Mouse (Mus musculus) urinary bladder, postnatal 10 days (tissue): ENCODE results near the gene Wdr70.

ENCODE experiments used
- DNase-seq: peaks from one replicate; pipeline ENCODE4 v3.0.0; 2022; ENCODE audit warnings: low spot score

The Wdr70 gene

GRCm38 (mm10) chr15:8030643-8031042, 68.4 kb downstream of the Wdr70 start:
- no peak for DNase-seq

GRCm38 (mm10) chr15:8027503-8027902, 71.5 kb downstream of the Wdr70 start:
- DNase-seq, result no peak

- no peak for DNase-seq
Observed at GRCm38 (mm10) chr15:8011418-8011817, 87.6 kb downstream of the Wdr70 start.

- DNase-seq, result no peak
Observed at GRCm38 (mm10) chr15:8007413-8007812, 91.6 kb downstream of the Wdr70 start.

- DNase-seq, result no peak
Observed at GRCm38 (mm10) chr15:8006056-8006455, 93.0 kb downstream of the Wdr70 start.

DNA sequence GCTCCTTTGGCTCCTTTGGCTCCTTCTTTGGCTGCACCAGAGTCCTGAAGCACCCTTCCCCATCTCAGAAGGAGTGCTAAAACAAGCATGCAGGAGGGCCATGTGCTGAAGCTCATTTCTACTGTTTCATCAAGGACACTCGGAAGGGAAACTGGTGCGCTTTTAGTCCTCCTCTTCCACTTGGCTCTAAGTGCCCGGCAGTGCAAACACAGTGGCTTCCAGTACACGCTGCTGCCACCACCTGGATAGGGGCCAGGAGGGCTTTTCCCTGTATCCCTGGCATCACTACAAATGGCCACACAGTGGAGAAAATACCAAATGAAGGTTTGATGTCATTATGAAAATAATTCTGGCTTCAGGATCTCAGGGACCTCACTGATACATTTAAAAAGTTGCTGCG, 93.5 kb downstream of the Wdr70 start:
- no peak for DNase-seq

DNA sequence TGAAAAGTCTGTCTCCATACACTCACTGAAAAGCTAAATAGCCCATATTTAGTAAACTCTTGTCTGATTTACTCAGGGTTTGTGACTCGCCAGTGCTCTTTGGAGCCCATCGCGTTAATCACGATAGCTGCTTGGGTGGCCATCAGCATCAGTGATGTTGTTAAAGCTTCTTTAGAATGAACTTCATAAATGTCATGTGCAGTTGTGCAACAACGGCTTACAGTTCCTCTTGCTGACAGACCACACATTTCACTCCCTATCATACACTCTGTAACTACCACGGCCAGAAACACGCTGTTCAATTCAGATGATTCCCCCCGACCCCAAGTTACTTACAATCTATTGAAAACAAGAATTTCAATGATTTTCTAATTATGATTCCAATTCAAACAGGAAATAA, 95.2 kb downstream of the Wdr70 start:
- no peak for DNase-seq

DNA sequence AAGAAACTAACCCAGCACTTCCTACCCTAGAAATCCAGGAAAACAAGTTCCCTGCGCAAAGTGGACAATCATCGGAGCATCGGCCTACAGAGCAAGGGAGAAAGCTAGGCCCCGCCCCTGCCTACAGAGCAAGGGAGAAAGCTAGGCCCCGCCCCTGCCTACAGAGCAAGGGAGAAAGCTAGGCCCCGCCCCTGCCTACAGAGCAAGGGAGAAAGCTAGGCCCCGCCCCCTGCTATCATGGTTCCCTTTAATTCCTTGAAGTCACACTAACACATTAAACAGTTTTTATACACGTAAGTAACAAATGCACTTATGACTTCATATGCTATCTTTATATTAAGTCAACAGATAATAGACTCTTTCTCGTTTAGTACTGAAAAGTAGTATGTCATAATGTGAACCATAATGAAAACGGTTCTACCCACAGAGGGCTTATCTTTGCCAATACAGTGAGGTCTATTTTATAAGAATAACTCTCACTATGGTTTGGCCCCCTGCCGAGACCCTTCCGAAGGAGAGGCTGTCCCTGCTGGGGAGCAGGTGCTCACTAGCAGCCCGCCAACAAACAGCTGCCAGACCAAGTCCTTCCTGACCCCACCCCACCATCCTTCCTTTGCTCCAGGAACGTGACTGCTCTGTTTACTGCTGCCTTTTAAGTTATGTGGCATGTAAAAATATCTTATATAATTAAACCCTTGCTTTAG, 100.0 kb downstream of the Wdr70 start:
- DNase-seq, result no peak

- no peak for DNase-seq
Observed at GRCm38 (mm10) chr15:7998095-7998494, 100.9 kb downstream of the Wdr70 start.

DNA sequence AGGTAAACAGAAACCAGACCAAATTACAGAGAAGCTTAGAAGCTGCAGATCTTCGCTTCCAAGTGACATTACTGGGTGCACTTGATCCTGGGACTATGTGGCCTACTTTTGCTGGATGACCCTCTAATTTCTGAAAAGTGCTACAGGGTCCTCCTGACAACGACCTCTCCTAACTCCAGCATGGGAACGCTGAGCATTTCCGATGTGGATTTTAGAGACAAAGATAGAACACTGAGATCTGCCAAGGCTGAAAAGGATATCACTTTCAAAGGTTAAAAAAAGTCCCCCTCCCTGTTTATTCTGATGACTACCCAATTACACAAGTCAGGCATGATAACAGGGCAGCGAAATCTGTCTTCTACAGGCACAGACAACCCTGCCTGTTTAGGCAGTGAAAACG, 105.3 kb downstream of the Wdr70 start:
- DNase-seq, result no peak

- no peak for DNase-seq
Observed at GRCm38 (mm10) chr15:7990101-7990500, 108.9 kb downstream of the Wdr70 start.

DNA sequence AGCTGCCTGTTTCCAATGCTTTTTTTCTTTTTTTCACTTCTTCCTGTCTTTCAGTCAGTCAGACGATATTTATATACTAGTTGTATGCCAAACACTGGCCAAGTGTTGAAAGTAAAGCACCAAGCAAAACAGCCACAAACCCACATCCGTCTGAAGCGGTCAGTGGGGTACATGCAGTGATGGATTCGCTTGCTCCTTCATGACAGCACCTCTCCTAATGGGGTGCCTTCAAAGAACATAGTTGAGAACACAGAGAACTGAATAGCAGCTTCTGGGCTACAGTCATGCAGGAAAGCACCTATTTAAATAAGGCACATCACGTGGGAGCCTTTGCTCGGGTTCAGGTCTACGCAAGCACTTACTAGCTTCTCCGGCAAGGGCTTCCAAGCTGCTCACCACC, 111.6 kb downstream of the Wdr70 start:
- DNase-seq, result no peak

GRCm38 (mm10) chr15:7986274-7986673, 112.7 kb downstream of the Wdr70 start:
- DNase-seq, result no peak

GRCm38 (mm10) chr15:7978640-7979039, 120.4 kb downstream of the Wdr70 start:
- no peak for DNase-seq

DNA sequence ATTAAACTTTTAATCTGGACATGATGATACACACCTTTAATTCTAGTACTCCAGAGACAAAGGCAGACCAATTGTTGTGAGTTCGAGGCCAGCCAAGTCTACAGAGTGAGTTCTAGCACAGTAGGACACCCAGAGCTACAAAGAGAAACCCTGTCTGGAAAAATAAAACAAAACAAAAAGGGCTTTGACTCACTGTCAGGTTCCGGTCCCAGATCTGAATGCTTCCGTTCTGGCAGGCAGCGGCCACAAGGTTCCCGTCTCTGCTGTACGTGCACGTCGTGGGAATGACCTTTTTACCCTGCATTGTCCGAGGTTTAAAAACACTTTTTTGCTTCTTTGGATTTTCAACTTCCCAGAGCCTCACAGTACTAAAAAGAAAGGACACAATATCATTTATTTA, 122.2 kb downstream of the Wdr70 start:
- no peak for DNase-seq

- no peak for DNase-seq
Observed at GRCm38 (mm10) chr15:7974368-7974767, 124.6 kb downstream of the Wdr70 start.

DNA sequence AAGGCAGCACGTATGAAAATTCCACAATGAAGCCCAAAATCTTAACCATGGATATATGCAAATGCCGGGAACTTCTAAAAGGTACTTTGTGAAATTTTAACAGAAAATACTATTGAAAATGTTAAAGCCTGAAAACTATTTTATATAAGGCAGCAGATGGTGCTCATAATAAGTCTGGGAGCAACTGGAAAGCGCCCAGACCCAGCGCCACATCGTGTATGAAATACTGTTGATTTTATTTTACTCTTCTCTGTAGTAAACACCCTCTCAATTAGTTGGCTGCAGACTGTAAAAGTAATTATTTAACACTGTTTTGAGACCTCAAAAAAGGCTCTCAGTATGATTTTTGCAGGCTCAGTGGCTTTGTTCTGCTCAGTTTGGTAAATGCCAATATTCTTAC, 126.5 kb downstream of the Wdr70 start:
- no peak for DNase-seq

DNA sequence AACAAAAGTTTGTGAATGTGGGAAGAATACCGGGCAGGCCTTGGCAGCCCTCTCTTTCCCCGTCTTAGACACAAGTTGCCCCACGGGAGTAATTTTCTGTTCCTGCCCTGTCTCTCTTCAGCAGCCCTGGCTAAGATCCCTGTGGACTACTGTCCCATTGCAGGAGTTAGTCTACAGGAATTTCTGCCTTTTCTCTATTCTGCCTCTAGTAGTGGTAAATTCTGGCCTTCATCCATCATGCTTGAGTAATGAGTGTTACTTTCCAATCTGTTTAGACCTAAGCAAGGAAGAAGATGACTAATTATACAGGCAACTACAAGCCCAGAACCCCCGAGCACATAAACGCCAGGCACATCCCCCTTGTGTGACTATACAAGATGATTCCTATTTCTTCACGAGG, 136.2 kb downstream of the Wdr70 start:
- no peak for DNase-seq

GRCm38 (mm10) chr15:7961489-7961888, 137.5 kb downstream of the Wdr70 start:
- DNase-seq, result no peak

- DNase-seq, result no peak
Observed at GRCm38 (mm10) chr15:7956899-7957298, 142.1 kb downstream of the Wdr70 start.

DNA sequence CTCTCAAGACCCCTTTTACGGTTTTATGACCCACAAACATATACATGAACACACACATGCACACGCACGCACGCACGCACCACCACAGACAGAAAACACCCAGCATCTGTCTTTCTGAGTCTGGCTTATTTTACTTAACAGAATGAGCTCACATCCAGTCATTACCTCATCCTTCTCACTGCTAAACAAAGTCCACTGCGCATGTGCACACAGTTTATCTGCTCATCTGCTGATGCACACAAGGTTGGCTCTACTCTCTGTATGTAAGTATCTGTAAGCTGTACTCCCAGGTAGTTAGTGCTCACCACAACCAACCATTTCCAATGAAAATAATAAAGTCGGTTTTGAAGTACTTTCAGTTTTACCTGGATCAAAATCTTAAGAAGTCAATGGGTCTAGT, 148.4 kb downstream of the Wdr70 start:
- no peak for DNase-seq

GRCm38 (mm10) chr15:7941690-7942089, 157.3 kb downstream of the Wdr70 start:
- no peak for DNase-seq

- no peak for DNase-seq
Observed at GRCm38 (mm10) chr15:7935571-7936165, 163.3 kb downstream of the Wdr70 start.

DNA sequence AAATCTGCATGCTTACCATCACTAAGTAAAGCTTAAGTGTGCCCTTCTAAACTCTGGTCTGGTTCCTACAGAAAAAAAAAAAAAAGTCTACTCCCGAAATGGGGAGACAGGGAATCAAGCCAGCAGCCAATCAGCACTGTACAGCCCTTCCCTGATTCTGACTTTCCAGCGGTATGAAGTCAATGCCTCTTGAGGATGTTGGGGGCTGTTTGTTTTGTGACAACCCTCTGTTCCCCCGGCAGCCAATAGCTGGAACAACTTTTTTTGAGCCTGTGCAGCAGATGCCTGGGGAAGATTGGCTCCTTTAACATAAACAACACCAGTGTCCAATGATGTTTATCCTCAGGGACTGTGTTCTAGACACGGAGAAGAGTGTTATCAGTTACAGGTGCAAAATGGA, 164.4 kb downstream of the Wdr70 start:
- no peak for DNase-seq
